Mouse (Mus musculus): ENCODE measurements around the gene Prkg1. TPM values are rescaled to one million over a fixed set of nuclear protein-coding genes. Genes with fewer than 3 reads are reported as not detected.
A peak's percentile ranks its signal among the peaks of the same experiment; 100 is the strongest.

The Prkg1 gene
- total RNA-seq, 2 experiments from 2014 or later: 16.1 to 19.0 TPM

GRCm38 (mm10) chr19:31106835-31107554 is 657.8 kb downstream of the Prkg1 start:
- intact Hi-C loops (cut with DNase I): no loop called here
- no peak for DNase-seq (ENCODE audit: low spot score in 2 of 2)

- no peak for DNase-seq (ENCODE audit: low spot score in 2 of 2)
- intact Hi-C loops (cut with DNase I): no loop called here
Observed at GRCm38 (mm10) chr19:31106036-31106435, 658.8 kb downstream of the Prkg1 start.

DNA sequence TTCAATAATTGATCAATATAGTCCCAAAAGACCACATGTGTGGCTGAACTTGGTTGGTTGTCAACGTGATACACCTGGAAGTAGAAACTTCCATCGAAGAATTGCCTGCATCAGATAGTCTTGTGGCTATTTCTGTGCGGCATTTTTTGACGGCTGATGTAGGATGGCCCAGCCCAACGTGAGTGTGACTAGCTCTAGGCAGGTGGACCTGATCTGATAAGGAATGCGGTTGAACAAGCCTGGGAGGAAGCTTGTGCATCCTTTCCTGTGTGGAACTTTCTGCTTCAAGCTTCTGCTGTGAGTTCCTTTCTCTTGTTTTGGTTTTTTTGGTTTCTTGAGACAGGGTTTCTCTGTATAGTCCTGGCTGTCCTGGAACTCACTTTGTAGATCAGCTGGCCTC is 660.1 kb downstream of the Prkg1 start:
- intact Hi-C loops (cut with DNase I): no loop called here
- DNase-seq (ENCODE audit: low spot score in 2 of 2): no peak

GRCm38 (mm10) chr19:31099369-31099768 is 665.5 kb downstream of the Prkg1 start:
- DNase-seq (ENCODE audit: low spot score in 2 of 2): no peak
- intact Hi-C loops (cut with DNase I): no loop called here

DNA sequence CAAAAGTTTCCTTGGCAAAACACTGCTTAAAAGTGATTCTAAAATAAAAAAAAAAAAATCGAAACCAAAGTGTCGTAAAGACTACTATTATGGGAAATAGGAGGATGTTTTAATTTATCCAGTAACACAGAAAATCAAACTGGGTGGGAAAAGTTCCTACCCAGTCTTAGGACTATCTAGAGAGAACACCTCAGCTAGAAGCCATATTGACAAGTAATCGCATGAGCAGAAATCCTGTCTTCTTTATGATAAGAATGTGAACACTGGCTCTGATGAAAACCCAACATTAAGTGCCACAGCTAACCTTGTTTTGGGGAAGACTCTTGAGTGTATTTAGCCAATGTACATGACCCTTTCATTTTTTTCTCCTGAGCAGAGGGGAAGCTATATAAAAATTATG is 667.0 kb downstream of the Prkg1 start:
- intact Hi-C loops (cut with DNase I): no loop called here
- DNase-seq (ENCODE audit: low spot score in 2 of 2): no peak

- intact Hi-C loops (cut with DNase I): loop anchor here (5.0 to 10.0 kb wide), 2 partner anchors 241 to 591 kb away; no protein-coding TSS in a partner anchor
Observed at GRCm38 (mm10) chr19:31083761-31084160, 681.1 kb downstream of the Prkg1 start.

GRCm38 (mm10) chr19:31082662-31083429 is 682.0 kb downstream of the Prkg1 start, which contains the start of gene Cstf2t:
Gene Cstf2t, plus strand, starts transcription at chr19:31082837.
- intact Hi-C loops (cut with DNase I): loop anchor here (5.0 to 10.0 kb wide), 2 partner anchors 241 to 592 kb away; no protein-coding TSS in a partner anchor

More at GRCm38 (mm10) chr19:31083761-31084160, 681.1 kb downstream of the Prkg1 start:
- no peak for DNase-seq (ENCODE audit: low spot score in 2 of 2)

DNA sequence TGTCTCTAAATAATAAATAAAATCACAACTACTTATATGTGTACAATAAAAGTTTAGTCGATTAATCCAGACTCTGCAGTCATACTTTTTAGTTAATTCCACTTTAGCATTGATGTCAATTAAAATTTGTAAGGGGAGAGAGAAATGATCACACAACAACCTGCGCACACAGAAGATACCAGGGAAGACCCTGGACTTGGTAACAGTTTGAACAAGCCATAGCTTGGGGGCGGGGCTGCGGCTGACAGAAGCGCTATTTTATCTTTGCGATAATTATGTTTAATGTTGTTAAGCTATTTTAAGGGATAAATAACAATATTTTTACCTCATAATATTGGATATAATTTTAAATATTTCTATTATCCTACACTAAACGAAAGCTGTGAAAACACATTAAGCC is 682.6 kb downstream of the Prkg1 start:
- no peak for DNase-seq (ENCODE audit: low spot score in 2 of 2)
- intact Hi-C loops (cut with DNase I): loop anchor here (5.0 to 10.0 kb wide), 2 partner anchors 240 to 593 kb away; no protein-coding TSS in a partner anchor

More at GRCm38 (mm10) chr19:31082662-31083429, 682.0 kb downstream of the Prkg1 start, which contains the start of gene Cstf2t:
- peak; percentile 99 to 100 for DNase-seq (ENCODE audit: low spot score in 2 of 2)

DNA sequence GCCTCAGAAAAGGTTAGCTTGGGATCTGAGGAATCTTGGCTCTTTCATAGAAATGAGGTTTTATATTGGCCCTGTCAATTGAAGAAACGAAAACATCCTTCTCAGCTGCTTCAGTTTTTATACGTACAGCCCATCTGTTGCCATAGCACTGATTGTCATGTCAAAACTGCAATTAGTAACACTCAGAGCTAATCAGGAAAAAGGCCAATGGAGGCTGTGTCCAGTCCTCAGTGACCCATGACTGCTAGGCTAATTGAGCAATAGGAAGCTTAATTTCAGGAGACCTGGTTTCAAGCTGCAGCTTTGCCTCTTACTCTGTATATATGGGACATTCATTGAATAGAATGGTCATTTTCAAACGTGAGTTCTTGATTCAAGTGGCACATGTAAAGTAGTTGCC is 686.6 kb downstream of the Prkg1 start:
- intact Hi-C loops (cut with DNase I): loop anchor here (2.0 kb wide), 1 partner anchor 71 kb away; no protein-coding TSS in a partner anchor
- DNase-seq (ENCODE audit: low spot score in 2 of 2): no peak

DNA sequence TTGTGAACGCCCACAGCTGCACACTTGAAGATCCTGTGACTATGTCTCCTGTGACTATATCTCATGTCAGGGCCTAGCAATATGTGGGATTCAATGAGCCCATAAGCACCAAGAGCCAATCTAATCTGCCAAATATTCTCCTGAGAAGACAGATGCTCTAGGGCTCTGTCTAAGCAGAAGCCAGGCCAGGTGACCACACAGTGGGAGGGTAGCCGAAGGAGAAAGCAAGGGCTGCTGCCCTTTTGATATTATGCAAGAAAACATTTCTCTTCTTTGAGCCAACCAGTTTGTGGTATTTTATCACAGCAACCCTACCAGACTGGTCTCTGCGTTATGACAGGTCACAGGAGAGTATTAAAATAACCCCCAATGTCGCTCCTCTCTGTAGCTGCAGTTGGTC is 688.7 kb downstream of the Prkg1 start:
- DNase-seq (ENCODE audit: low spot score in 2 of 2): no peak
- intact Hi-C loops (cut with DNase I): no loop called here

- intact Hi-C loops (cut with DNase I): no loop called here
- DNase-seq (ENCODE audit: low spot score in 2 of 2): no peak
Observed at GRCm38 (mm10) chr19:31074717-31075063, 690.1 kb downstream of the Prkg1 start.

- DNase-seq (ENCODE audit: low spot score in 2 of 2): peak in 1 of 2 experiments; percentile 31
- intact Hi-C loops (cut with DNase I): no loop called here
Observed at GRCm38 (mm10) chr19:31073959-31074716, 690.7 kb downstream of the Prkg1 start.

- no peak for DNase-seq (ENCODE audit: low spot score in 2 of 2)
- intact Hi-C loops (cut with DNase I): no loop called here
Observed at GRCm38 (mm10) chr19:31065206-31065781, 699.5 kb downstream of the Prkg1 start.

DNA sequence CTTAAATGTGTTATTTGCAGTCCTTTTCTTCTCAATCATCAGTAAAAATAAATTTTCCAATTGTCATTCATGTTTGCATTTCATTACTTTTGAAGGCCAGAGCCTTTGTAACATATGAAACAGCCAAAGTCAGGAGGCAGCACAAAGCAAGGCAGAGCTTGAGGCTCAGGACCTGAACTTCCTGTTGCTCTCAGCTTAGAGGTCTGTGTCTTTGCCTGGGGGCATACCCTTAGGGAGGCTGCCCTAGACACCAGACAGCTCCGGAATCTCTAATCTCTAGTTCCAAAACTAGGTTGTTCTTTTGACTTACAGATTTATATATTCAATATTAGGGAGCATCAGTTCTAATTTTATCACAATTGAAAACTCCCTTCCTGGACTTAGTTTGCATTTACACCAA is 700.1 kb downstream of the Prkg1 start:
- intact Hi-C loops (cut with DNase I): no loop called here
- no peak for DNase-seq (ENCODE audit: low spot score in 2 of 2)

- intact Hi-C loops (cut with DNase I): no loop called here
- no peak for DNase-seq (ENCODE audit: low spot score in 2 of 2)
Observed at GRCm38 (mm10) chr19:31046601-31047000, 718.2 kb downstream of the Prkg1 start.

DNA sequence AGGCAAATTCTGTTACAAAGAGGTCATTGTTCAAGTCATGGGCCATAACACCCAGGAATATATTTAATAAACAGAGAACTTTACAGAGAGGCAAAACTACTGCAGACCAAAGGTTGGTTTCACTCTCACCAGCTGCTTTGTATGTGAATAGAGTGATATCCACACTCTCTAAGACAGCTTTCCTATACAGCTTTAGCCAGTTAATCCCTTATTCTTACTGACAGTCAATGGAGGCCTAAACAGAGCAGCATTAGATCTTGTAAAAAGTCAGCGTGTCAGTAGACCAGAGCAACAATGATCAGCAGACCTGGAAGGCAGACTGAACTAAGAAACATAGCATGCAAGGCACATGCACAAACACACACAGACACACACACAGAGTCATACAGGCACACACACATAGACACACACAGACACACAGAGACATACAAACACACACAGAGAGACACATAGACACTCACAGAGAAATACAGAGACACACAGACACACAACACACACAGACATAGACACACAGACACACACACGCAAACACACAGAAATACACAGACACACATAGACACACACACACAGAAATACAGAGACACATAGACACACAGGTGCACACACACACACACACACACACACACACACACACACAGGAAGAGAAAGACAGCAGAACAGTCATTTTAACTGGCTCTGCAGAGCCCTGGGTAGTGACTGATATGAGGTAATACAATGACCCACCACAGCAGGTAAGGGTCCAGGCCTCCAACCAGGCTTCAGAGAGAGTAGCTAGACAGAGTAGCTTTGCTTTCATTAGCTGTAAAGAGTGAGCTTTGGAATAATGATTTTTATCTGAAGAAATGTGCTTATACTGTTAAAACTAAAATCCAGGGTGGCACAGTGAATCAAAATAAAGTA is 723.6 kb downstream of the Prkg1 start:
- DNase-seq (ENCODE audit: low spot score in 2 of 2): no peak
- intact Hi-C loops (cut with DNase I): no loop called here

- no peak for DNase-seq (ENCODE audit: low spot score in 2 of 2)
- intact Hi-C loops (cut with DNase I): no loop called here
Observed at GRCm38 (mm10) chr19:31038951-31039350, 725.9 kb downstream of the Prkg1 start.

DNA sequence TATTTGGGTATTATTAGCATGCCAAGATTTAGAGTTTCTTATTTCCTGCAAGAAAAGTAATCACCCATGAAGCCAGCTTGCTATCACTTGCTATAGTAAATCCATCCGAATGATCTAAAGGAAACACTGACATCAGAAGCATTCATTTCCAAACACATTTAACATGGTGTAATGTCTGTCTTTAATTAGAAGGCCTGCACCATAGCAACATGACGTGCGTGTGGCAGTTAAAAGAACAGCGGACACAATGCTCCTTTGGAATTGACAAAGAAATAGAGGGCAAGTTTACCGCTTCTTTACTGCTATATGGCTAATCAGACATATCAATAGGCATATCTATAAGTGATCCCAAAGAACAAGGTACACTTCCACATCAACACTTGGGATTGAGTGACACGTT is 733.2 kb downstream of the Prkg1 start:
- intact Hi-C loops (cut with DNase I): no loop called here
- DNase-seq (ENCODE audit: low spot score in 2 of 2): no peak

DNA sequence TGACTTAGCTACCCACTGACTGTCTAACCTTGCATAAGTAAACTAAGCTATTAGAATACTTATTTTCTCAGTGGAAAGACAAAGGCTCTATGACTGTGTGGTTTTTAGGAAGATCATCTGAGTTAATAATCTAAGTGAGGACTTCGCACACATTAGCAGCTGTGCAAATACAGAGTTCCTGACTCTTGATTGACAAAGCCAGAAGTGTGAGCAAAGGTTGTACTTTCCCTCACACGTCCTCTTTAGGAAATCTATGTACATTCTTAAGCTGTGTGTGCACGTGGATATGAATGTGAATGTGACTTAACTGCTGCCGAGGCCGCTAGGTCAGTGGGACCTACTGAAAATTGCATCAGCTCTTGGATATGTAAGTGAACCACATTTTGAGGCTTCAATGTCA is 738.0 kb downstream of the Prkg1 start:
- no peak for DNase-seq (ENCODE audit: low spot score in 2 of 2)
- intact Hi-C loops (cut with DNase I): no loop called here
